Mouse (Mus musculus) right cerebral cortex, postnatal 25 days (tissue): ENCODE data around the gene Fastkd2.

Source experiments
- DNase-seq: peaks from one replicate; pipeline ENCODE4 v3.0.0; 2022

The Fastkd2 gene

DNA sequence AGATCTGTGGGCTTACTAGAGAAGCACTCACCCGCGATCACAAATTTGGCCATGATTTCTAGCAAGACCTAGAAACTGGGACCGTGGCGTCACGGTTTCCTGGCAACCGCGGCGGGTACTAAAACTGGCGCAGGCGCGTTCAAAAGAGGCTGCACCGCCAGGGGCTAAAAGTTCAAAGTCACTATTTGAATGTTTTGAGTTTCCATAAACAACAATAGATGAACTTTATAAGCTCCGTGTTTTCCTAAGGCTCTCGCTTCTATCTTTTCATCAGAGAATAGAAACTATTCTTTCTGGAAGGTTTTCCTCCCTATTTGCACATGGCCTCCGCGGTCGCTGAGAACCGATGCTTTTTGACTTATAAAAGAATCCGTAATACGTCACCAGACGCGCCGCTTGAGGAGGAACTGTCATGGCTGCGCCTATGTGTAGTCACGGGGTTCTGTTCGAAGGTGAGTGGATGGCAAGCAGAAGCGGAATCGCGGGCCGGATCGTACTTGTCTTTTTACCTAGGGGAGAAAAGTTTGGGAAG is at the start of gene Fastkd2, which contains the start of gene Mdh1b:
Gene Fastkd2 (plus strand): TSS at position 375 of the 532 bp plus-strand sequence.
Gene Mdh1b (minus strand): TSS at position 79 of the 532 bp plus-strand sequence.
- peak; percentile 89 for DNase-seq

DNA sequence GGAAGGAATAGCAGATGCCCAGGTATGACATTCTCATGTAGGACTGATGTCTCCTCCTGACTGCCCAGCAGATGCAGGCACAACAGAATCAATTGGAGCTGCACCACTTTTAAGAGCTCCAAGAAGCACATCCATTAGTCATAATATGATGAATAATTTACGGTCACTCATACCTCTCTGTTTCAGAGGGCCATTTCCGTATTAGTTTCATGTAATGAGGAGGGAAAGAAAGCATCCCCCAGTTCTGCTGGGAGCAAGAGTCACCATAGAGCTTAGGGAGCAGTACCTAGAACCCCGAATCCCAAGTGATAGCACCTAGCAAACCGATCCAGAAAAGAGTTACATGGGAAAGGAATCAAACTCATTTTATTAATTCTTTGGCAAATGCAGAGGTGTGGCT is 43.6 kb upstream of the Fastkd2 start, which contains the start of gene Dytn:
Gene Dytn (minus strand): TSS at position 101 of the 400 bp plus-strand sequence.
- no peak for DNase-seq

DNA sequence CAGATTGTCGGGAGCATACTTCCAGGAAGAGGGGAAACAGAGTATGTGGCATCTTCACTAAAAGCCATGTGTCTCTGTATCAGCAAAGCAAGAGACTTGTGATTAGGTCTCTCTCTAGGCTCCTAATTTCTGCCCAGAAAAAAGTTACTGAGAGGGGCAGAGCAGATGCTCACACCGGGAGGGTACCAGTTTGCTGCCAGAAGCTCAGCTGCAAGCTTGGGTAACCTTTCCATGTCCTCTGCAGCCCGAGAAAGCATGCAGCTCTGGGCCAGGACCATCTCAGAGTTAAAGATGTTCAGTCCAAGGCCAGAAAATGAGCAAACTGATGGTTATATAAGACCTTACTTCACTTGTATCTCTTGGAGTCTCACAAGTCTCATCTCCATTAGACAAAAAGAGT is 33.6 kb upstream of the Fastkd2 start:
- DNase-seq = no peak

DNA sequence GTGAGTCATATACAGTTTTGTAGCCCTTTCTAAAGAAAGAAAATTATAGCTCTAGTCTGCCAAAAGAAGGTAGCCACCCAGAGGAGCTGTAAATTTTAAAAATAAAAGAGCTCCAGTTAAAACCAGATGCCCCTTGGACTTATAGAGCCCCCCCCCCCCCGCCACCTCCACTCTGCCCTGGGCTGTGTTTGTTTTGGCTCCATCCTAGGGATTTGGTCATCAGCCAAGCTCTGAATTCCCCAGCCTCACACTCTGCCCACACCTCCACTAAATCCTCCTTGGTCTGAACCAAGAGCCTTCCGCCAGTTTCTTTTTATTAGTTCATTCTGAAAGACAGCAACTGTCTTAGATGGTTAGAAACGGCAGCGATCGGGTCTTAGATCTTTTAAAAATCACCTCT is 24.7 kb upstream of the Fastkd2 start:
- DNase-seq = no peak

DNA sequence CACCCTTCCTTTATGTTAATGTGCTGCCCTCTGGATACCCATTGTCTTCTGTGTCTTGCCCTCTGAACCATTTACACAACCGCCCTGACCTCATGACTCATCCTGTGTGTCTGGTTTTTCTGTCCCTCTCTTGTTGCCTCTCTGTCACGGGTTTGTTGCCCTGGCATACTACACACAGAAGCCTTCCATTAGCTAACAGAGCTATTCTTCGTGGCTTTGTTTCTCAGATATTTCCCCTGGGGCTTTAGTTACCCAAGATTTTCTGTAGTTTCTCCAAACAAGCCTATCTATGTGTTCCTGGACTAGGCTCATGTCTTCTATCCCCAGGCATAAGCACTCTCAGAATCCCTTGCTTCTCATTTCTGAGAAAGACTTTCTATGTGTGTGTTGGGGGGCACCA is 21.5 kb upstream of the Fastkd2 start:
- no peak for DNase-seq

- peak; percentile 10 for DNase-seq
Observed at GRCm38 (mm10) chr1:63720161-63720560, 10.3 kb upstream of the Fastkd2 start.

DNA sequence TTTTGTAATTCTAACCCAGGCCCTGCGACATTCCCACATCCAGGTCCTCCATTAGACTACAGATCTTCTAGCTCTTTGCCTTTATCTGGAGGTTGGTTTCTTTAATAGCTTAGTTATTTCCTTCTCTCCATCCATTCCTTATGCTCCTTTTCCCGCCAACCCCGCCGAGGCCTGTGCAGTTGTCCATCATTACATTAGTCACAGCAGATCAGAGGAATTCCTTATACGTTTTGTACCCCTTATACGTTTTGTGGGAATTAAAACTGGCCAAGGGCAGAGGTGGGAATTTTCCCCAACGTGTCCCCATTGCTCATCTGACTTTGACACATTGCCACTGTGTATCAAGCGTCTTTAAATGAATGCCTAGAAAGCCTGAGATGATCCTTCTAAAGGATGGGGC is 618 bp upstream of the Fastkd2 start:
- no peak for DNase-seq

DNA sequence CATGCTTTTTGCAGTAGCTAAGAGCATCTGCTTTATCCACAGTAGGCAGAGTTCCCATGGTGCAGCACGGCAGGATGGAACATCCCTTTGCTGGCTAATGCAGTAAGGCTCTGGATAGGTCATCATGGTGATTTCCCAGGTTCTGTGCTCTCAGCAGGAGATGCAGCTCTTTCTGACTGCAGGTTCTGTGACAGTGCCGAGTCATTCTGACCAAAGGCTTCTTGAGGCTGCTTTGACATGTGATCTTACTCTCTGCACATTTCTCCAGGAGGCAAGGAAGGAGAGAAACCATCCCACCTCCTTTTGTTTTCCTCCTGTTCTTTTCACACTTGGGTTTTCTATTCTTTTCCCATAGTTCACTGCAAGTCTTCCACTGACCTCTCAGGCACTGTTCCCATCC is 25.6 kb downstream of the Fastkd2 start:
- DNase-seq = no peak

DNA sequence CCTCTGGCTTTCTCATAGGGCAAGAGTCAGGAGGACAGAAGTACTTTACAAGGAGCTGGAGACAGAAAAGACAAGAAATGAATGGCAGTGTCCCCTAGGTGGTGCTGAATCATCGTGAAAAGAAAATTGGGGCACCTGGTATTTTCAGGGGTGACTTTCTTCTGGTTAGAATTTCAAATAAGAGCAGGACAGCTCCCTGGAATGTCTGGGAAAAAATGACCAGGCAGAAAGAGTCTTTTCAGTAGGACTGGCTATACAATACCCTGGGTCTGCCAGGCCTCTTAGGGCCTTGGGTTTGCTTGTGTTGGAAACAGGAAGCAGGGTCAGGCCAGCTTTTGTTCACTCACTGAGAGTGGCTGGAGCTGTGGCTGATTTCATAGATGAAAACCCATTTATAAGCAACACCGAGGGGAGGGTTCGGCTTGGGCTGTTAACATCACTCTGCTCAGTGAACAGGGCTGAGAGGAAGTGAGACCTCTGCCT is 32.8 kb downstream of the Fastkd2 start:
- peak; percentile 48 for DNase-seq

- DNase-seq = no peak
Observed at GRCm38 (mm10) chr1:63763881-63764386, 33.5 kb downstream of the Fastkd2 start.

DNA sequence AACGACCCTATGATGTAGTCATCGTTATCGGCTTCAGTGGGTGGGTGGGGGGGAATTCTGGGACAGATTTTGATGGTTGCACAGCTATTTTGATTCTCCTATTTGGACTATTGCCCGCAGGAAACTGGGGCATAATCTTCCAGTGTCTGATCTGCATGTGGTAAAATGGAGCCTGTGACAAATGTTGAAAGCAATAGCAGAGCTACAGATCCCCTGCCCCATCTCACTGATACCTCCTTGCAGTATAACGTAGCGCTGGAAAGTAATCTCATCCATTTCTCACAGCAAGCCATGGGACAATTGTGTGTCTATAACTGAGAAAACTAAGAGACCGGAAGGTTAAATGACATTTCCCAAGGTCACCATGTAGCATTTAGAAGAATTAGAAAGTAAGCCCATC is 34.0 kb downstream of the Fastkd2 start:
- no peak for DNase-seq

DNA sequence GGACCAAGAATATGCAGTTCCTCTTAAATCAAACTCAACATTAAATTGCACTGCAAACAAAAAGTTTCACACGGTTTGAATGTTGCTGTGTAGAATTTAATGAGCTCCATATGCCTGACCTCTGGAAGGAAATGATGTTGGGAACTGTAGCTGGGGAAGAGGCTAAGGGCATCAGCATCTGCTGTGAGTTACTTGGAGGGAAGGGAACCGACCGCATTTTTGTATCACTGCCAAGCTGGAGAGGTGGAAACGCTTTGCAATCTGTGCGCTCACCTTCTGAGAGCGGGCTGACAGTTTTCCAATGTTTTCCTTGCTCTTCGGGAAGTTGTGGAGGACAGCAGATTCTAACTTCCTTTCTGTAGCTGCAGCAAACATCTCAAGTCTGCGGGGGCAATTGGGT is 37.7 kb downstream of the Fastkd2 start:
- DNase-seq = no peak

GRCm38 (mm10) chr1:63769167-63769566 is 38.8 kb downstream of the Fastkd2 start, which contains the start of gene 4933402D24Rik:
Gene 4933402D24Rik, minus strand, starts transcription at chr1:63769267.
- DNase-seq = no peak

- peak; percentile 42 for DNase-seq
Observed at GRCm38 (mm10) chr1:63770309-63770708, 39.9 kb downstream of the Fastkd2 start.

DNA sequence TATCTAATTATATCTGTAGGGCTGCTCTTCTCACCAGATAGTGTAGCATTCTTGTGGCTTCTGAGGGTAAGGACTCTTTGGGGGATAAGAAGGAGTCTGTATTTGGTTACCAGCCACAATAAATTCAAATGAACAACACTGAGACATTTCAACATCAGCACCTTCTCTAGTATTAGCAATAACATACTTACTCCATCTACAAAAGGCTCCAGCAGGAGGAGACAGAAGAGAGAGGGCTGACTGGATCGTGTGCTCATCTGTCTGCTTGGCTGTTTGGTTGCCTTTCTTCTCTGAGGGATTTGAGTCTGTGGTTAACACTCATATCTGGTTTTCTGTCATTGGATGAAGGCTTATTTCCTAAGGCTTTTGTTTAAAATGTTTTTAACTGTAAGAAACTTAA is 46.0 kb downstream of the Fastkd2 start:
- no peak for DNase-seq

- no peak for DNase-seq
Observed at GRCm38 (mm10) chr1:63776902-63777630, 46.7 kb downstream of the Fastkd2 start.

DNA sequence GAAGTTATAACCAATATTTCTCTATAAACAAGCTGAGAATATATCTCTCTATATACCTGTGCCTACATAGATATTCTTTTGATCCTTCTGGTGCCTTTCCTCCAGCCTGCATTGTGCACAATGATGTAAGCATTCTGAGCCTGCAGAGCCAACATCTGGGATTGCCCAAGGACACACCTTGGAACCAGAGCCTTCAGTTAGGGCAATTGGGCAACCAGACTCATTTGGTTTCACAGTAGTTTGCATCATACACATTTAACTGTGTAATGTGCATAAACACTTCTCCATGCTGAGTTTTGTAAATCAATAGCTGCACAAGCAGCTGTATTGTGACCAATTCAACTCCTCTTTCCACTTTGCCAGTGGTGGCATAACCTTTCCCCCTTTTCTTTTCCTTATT is 63.9 kb downstream of the Fastkd2 start:
- DNase-seq = no peak
